Mouse (Mus musculus): ENCODE results near the gene Dgkb. TPM values are rescaled to one million over a fixed set of nuclear protein-coding genes. Genes with fewer than 3 reads are reported as not detected.
A peak's percentile ranks its signal among the peaks of the same experiment; 100 is the strongest.

The Dgkb gene
- 1.3 and 1.4 TPM in 2 replicates for polyA plus RNA-seq (2015; fragmentation: Nextera tagmentation; extraction: Ambion mirVana)

DNA sequence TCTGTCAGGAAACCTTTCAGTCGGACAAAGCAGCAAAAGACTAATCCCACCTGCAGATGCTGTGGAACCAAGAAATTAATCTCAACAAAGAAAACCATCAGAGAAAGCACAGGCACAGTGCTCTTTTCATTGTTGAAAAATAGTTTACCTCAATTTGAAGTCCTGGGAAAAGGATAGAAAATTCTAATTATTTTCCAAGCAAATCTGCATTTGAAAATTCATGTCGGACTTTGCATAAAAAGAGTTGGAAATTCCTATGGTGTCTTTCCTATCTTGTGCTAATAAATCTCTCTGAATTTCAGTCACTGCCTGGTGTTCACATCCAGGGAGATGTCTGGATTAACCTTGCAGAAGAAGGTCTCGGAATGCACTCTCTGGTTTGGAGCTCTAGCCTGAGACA lies at the start of gene Dgkb:
Dgkb (plus strand) TSS at position 301 of the 400 bp plus-strand sequence.
- 49% methylated on average over 3 of the region's 3 CpGs for WGBS
- no peak within 1 kb of the TSS for H3K4me3 ChIP-seq (replicated peaks)
- H3K36me3 ChIP-seq: no peaks in the 10 kb centered on the region
- no peak for ATAC-seq (replicated peaks; ENCODE audit: low FRiP score)
- H3K9ac ChIP-seq: no peak within 1 kb of the TSS
- H3K27ac ChIP-seq: no peak within 1 kb of the TSS
- H3K27me3 ChIP-seq: no peaks in the 10 kb centered on the region
- H3K9me3 ChIP-seq (replicated peaks): no peaks in the 10 kb centered on the region
- no peaks in the 10 kb centered on the region for H3K4me1 ChIP-seq
- no peak within 1 kb of the TSS for H3K4me2 ChIP-seq

DNA sequence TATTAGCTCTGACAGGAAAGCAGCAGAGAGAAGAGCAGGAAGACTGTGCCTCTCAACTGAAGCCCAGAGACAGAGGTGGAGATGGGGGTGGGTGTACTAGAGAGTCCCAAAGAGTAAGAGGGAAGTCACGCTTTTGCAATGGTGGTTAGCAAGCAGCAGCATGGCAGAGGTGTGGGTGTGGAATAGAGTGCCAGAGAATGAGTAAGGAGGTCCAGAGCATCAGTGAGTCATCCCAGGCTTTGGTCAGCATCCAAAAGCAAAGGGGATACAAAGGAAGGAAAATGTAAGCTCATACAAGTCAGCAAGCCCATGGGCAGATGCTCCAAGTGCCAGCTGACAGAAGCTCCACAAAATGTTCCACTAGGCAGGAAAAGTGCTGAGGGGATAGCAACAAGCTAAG lies 47.7 kb upstream of the Dgkb start:
- whole genome bisulfite sequencing: 82% methylated on average over 1 of the region's 1 CpGs

DNA sequence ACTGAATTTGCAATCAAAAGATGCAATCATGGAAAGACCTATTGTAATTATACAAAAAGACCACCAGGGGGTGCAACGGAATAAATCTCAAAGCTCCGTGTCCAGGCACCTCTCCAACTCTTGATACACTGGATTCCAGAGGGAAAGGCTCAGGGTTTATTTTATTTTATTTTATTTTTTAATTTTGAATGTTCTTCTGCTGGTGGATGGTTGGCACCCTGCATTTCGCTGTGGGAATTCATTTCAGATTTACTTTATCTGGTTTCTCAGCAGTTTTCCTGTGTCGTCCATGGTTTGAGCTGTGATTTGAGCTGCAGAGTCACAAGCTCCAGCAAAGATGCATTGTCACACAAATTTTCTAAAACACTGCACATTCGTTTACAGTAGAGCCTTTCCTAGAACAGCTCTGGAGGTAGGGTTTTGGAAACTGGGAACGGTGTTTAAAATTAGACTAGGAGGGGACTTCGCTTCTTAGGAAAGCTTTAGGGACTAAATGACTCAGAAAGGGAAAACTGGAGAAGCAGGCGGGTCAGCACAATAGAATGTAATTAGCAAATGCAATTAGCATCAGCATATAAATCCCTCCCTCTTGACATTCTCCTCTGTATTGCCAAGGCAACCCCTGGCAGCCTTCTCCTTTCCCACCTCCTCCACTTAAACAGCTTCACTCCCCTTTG lies 43.7 kb upstream of the Dgkb start:
- no peaks in the 10 kb centered on the region for H3K36me3 ChIP-seq
- no peaks in the 10 kb centered on the region for H3K9me3 ChIP-seq (replicated peaks)
- H3K27ac ChIP-seq: no peak overlapping the region
- 14% methylated on average over 8 of the region's 8 CpGs for WGBS
- H3K9ac ChIP-seq: no peak overlapping the region
- no peaks in the 10 kb centered on the region for H3K4me1 ChIP-seq
- no peak overlapping the region for H3K4me3 ChIP-seq (replicated peaks)
- 0 out of 2 replicates have a peak, but pooled peaks have one; percentile 43 for ATAC-seq (replicated peaks; ENCODE audit: low FRiP score)
- peak overlapping the region; percentile 42 for H3K4me2 ChIP-seq
- H3K27me3 ChIP-seq: no peaks in the 10 kb centered on the region

More for the DNA sequence above, 47.7 kb upstream of the Dgkb start:
- Histone ChIP-seq H3K9ac (no peak overlapping the region), H3K36me3 (no peaks in the 10 kb centered on the region), H3K4me2 (no peak overlapping the region), H3K4me1 (no peaks in the 10 kb centered on the region), H3K4me3 (replicated peaks) (no peak overlapping the region), H3K9me3 (replicated peaks) (no peaks in the 10 kb centered on the region), H3K27me3 (no peaks in the 10 kb centered on the region), H3K27ac (no peak overlapping the region)
- no peak for ATAC-seq (replicated peaks; ENCODE audit: low FRiP score)

DNA sequence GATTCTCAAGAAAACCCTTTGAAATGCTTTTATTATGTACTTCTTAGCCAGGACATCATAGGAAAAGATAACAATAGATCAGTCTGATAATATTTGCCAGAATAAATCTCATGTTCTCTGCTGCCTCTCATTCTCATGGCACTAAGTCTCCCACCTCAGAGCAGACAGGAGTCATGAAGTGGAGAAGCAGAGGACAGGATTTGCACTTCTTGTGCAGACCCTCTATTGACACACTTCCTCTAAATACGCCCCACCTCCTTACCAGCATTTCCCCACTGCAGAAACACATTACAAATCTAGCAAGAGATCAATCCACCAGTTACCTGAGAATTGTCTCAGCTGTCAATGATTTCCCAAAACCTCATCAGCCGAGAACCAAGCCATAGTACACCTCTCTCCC lies 42.9 kb upstream of the Dgkb start:
- H3K4me1 ChIP-seq: no peaks in the 10 kb centered on the region
- WGBS: 36% methylated on average over 2 of the region's 2 CpGs
- H3K27ac ChIP-seq: no peak overlapping the region
- H3K27me3 ChIP-seq: no peaks in the 10 kb centered on the region
- no peaks in the 10 kb centered on the region for H3K9me3 ChIP-seq (replicated peaks)
- no peak overlapping the region for H3K4me2 ChIP-seq
- ATAC-seq (replicated peaks; ENCODE audit: low FRiP score): no peak
- H3K36me3 ChIP-seq: no peaks in the 10 kb centered on the region
- no peak overlapping the region for H3K4me3 ChIP-seq (replicated peaks)
- H3K9ac ChIP-seq: no peak overlapping the region

DNA sequence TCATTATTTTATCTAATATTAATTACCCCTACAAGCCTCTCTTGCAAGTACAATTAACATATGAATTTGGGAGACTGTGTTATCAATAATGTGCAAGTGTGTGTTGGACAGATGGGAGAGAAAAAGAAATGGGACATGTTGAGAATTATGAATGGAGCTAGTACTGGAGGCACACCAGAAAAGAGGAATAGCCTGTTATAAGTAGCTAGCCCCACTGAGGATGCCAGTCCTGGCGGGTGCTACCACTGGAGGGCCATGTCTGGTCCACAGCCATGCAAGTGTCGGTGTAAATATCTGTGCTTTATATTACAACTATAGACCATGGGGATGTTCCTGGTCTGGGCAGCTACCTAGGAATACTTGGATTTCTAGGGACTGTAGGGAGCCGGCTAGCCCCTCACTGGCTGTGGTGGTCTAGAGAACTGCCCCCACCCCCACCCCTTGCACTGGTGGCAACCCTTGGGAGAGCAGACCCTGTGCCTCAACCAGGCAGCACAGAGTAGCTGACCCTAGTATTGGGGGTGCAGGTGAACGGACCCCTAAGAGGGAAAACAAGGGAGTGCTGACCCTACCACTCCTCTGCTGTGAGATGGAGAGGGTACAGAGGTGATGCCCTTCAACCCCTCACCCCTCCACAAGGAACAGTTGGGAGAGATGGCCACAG lies 21.1 kb upstream of the Dgkb start:
- no peaks in the 10 kb centered on the region for H3K9me3 ChIP-seq (replicated peaks)
- H3K4me1 ChIP-seq: no peaks in the 10 kb centered on the region
- WGBS: 89% methylated on average over 4 of the region's 4 CpGs
- H3K27ac ChIP-seq: no peak overlapping the region
- H3K4me2 ChIP-seq: no peak overlapping the region
- no peaks in the 10 kb centered on the region for H3K27me3 ChIP-seq
- H3K36me3 ChIP-seq: no peaks in the 10 kb centered on the region
- H3K4me3 ChIP-seq (replicated peaks): no peak overlapping the region
- no peak overlapping the region for H3K9ac ChIP-seq
- no peak for ATAC-seq (replicated peaks; ENCODE audit: low FRiP score)

DNA sequence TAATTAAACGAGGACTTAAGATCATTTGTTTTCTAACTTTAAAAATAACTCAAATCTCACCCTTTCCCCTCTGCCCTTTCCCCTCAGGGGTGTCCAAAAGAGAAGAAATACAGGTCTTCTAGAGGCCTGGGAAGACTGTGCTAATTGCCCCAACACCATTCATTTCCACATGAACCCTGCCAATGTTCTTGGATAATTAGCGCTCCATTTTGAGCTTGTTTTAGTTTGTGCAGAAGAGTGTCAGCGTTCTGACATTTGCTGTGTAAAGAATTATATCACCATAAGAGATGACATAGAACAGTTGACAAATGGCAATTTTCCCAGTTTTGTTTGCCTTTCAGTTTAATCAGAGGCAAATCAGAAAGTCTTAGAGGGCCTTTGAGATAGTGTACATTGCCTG lies 3.4 kb upstream of the Dgkb start:
- H3K9me3 ChIP-seq (replicated peaks): no peaks in the 10 kb centered on the region
- no peak for ATAC-seq (replicated peaks; ENCODE audit: low FRiP score)
- no peak overlapping the region for H3K9ac ChIP-seq
- no peak overlapping the region for H3K4me2 ChIP-seq
- 73% methylated on average over 3 of the region's 3 CpGs for WGBS
- no peak overlapping the region for H3K4me3 ChIP-seq (replicated peaks)
- H3K4me1 ChIP-seq: no peaks in the 10 kb centered on the region
- no peak overlapping the region for H3K27ac ChIP-seq
- H3K27me3 ChIP-seq: no peaks in the 10 kb centered on the region
- H3K36me3 ChIP-seq: no peaks in the 10 kb centered on the region

DNA sequence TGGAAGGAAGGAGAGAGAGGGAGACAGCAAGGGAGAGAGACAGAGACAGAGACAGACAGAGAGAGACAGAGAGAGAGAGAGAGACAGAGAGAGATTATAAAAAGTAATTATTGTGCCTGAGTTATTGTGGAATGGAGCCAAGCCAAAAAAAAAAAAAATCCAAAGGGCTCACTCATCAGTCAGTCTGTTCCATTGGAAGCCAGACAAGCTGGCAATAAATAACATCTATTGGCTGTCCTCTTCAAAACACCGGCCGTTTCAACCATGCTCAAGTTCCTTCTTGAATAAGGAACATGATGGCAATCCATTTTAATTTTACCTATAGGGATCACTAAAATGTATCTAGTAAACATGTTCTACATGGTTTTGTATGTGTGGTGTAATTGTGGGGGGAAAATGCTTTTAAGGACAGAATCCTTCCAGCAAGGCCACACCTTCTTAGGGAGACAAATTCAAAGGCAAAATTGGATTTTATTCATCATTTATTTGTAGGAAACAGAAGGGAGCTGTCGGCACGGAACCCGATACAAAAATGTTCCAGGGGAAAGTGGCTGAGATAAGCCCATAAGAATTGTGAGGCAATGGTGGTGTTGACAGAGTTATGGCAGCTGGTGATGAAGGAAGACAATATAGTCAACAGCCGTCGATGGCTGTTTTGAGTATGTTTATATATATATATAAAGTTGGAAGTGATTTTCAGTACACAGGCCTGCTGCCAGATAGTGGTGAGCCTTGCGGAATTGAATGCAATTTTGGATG lies 3.7 kb downstream of the Dgkb start:
- no peaks in the 10 kb centered on the region for H3K4me1 ChIP-seq
- H3K4me2 ChIP-seq: no peak overlapping the region
- whole genome bisulfite sequencing: 62% methylated on average over 8 of the region's 8 CpGs
- H3K9ac ChIP-seq: no peak overlapping the region
- ATAC-seq (replicated peaks; ENCODE audit: low FRiP score): no peak
- H3K4me3 ChIP-seq (replicated peaks): no peak overlapping the region
- no peaks in the 10 kb centered on the region for H3K9me3 ChIP-seq (replicated peaks)
- H3K27me3 ChIP-seq: no peaks in the 10 kb centered on the region
- H3K27ac ChIP-seq: no peak overlapping the region
- no peaks in the 10 kb centered on the region for H3K36me3 ChIP-seq

DNA sequence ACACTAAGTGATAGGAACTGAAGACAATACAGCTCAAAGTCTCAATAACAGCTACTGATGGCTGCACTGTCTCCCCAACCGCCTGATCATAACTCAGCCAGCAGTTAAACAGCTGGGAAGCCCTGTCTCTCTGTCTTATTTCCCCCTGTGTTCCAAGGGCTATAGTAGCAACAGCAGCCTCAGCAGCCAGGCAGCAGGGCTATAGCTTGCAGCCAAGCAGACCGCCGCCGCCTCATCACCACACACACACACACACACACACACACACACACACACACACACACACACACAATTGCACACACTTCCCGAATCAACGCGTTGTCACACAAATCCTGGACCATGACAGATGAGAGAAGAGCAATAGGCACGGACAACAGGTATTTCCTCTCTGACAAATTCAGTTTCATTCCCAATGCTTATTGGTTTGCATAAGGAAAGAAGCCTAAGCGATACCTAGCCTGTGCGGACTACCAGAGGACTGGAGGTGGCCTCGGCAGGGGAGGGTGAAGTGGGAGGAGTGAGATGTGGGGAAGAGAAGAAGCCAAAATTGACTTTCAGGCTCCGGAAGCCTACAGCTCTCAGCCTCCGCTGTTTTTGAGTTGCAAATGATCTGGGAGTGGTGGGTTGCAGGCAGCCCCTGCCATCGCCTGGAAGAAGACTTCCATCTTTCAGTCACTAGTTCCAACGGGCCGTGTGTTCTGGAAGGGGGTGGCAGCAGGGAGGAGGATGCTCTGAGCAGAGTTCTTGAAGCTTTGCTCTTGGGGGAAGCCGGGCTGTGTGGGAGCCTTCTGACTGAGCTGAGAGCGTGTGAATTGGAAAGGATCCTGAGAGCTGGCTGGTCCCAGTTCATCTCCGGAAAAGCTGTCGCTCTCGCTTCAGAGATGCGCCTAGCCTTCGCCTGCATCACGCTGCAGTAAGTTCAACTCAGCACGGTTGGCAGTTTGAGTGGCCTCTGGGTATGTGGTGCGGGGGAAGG lies 62.8 kb downstream of the Dgkb start:
- WGBS: 1% methylated on average over 26 of the region's 26 CpGs
- Histone ChIP-seq H3K4me2 (peak overlapping the region; percentile 87), H3K4me3 (replicated peaks) (peak overlapping the region; percentile 44), H3K9me3 (replicated peaks) (no peaks in the 10 kb centered on the region), H3K36me3 (no peaks in the 10 kb centered on the region), H3K27me3 (no peaks in the 10 kb centered on the region), H3K9ac (peak overlapping the region; percentile 35; the same call in 1 of the 2 replicates), H3K4me1 (peaks cover 6% of the 10 kb centered on the region; the same call in 1 of the 2 replicates), H3K27ac (no peak overlapping the region)
- ATAC-seq (replicated peaks; ENCODE audit: low FRiP score): peak; percentile 73

DNA sequence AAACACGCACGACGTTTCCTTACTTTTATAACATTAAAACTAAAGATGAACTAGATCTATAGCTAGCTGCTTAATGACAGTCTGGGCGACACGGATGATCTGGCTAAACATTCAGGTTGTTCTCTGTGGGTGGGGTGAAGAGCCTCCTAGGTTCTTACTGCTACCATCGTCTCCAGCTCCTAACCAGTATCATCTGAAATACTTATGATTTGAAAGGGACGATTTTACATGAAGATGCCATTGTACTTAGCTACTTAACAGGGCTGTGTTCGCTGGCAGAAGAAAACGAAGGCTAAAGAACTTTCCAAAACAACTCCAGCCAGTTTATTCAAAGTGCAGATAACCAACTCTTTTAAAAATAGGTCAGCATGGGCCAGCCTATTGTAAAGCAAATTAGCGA lies 63.9 kb downstream of the Dgkb start:
- H3K9ac ChIP-seq: no peak overlapping the region
- no peaks in the 10 kb centered on the region for H3K27me3 ChIP-seq
- H3K27ac ChIP-seq: no peak overlapping the region
- WGBS: 5% methylated on average over 10 of the region's 10 CpGs
- peak overlapping the region; percentile 44 for H3K4me3 ChIP-seq (replicated peaks)
- no peaks in the 10 kb centered on the region for H3K9me3 ChIP-seq (replicated peaks)
- peaks cover 6% of the 10 kb centered on the region; the same call in 1 of the 2 replicates for H3K4me1 ChIP-seq
- peak overlapping the region; percentile 87 for H3K4me2 ChIP-seq
- ATAC-seq (replicated peaks; ENCODE audit: low FRiP score): no peak
- H3K36me3 ChIP-seq: no peaks in the 10 kb centered on the region

DNA sequence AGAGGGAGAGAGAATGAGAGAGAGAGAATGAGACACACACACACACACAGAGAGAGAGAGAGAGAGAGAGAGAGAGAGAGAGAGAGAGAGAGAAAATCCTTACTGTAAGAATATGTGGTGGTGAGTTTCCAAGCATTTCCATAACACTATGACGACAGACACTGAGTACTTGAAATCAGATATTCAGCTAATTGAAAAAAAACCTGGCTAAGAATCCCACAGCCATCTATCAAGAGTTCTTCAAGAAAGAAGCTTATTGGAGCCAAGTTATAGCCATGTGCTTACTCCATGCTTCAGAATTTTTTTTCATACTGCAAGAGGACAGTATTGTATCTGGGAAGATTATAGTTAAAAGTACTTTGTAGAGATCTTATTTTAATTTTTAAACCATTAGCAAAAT lies 65.3 kb downstream of the Dgkb start:
- H3K4me1 ChIP-seq: peaks cover 6% of the 10 kb centered on the region; the same call in 1 of the 2 replicates
- no peaks in the 10 kb centered on the region for H3K27me3 ChIP-seq
- H3K9ac ChIP-seq: no peak overlapping the region
- no peak overlapping the region for H3K4me2 ChIP-seq
- no peak overlapping the region for H3K27ac ChIP-seq
- no peaks in the 10 kb centered on the region for H3K9me3 ChIP-seq (replicated peaks)
- 37% methylated on average over 1 of the region's 1 CpGs for WGBS
- no peak for ATAC-seq (replicated peaks; ENCODE audit: low FRiP score)
- H3K36me3 ChIP-seq: no peaks in the 10 kb centered on the region
- H3K4me3 ChIP-seq (replicated peaks): no peak overlapping the region

DNA sequence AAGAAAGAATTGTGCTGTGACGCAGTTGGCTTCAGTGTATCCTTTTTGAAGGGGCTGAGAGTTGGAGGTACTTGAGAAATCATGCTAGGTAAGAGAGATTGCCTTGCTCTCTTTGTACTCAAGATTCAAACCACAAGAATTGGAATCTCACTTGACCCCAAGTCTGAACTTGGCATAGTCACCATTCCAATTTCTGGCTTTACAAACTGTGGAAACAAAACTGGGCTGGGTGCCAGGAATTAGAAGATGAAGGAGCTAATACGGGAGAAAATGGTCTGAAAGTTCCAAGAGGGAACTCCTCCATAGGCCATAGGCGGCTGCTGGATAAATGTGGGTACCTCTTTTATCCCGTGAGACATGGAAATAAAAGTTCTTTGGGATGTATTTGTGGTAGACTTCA lies 66.3 kb downstream of the Dgkb start:
- WGBS: 73% methylated on average over 4 of the region's 4 CpGs
- no peaks in the 10 kb centered on the region for H3K27me3 ChIP-seq
- no peak overlapping the region for H3K9ac ChIP-seq
- no peak overlapping the region for H3K4me2 ChIP-seq
- H3K27ac ChIP-seq: no peak overlapping the region
- H3K4me1 ChIP-seq: peaks cover 6% of the 10 kb centered on the region; the same call in 1 of the 2 replicates
- ATAC-seq (replicated peaks; ENCODE audit: low FRiP score): no peak
- H3K4me3 ChIP-seq (replicated peaks): no peak overlapping the region
- H3K36me3 ChIP-seq: no peaks in the 10 kb centered on the region
- H3K9me3 ChIP-seq (replicated peaks): no peaks in the 10 kb centered on the region
